Mouse (Mus musculus) 3T3-L1 (cell line): ENCODE measurements around the gene Nedd8.

Experiments used
- DNase-seq: peaks from one replicate; pipeline ENCODE4 v3.0.0-alpha.2; 2015; ENCODE audit warnings: low read depth, low spot score

Gene Nedd8

DNA sequence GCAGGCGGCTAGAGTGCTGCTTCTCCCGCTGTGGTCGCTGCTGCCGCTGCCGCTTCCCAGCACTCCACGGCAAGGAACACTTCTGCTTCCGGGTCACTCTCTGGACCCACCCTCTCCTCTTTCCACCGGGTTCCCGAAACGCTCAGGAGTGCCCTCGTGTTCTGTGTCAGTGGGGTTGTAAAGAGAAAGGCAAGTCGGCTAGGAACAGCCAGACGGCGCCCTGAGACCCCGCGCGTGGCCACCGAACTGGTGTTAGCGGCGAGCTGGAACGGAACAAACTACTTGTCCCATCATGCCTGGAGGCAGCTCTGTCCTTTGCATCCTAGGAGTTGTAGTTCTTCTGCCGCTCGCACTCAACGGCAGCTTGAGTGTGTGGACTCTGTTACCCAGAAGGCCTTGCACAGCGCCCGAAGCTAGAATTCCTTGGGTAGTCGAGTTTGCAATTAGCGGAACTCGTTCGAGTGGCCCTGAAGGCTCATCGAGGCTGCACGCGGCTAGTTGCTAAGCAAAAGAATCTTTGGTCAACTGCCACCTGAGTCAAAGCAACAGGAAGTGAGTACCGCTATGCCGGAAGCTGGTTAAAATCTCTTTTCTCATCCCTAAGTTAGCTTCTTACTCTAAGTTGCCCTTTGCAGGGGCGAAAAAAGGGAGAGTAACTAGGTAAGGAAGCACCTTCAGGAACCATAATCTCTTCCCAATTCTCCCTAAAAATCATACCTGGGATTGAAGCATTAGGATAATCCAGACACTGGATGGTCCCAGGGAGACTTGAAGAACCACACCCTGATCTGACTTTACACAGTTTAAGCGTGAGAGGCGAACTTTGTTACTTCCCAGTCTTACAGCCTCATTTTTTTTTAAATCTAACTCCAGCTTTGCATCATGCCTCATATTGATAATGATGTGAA lies at the start of gene Nedd8, which contains the start of gene Gmpr2:
Nedd8 (minus strand) TSS at position 292 of the 908 bp plus-strand sequence.
Gmpr2 (plus strand) TSS at position 109 of the 908 bp plus-strand sequence.
- peak; percentile 97 for DNase-seq

DNA sequence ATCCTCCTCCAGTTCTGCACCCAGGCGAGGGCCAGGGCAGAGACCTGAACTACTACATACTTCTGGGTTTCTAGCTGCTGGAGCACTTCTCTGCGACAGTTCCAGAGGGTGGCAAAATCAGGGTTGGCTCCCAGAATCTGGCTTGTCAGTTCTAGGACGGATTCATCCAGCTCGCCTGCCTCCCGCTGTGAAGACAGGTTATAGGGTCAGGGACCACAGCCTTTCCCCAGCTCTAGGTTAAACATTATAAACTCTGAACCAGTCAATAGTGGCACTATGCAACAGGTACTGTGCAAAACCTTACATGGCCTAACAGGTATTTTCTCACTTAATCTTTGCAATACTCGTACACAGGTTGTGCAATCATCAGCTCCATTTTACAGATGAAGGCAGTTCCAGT lies 49.2 kb upstream of the Nedd8 start:
- DNase-seq: no peak

DNA sequence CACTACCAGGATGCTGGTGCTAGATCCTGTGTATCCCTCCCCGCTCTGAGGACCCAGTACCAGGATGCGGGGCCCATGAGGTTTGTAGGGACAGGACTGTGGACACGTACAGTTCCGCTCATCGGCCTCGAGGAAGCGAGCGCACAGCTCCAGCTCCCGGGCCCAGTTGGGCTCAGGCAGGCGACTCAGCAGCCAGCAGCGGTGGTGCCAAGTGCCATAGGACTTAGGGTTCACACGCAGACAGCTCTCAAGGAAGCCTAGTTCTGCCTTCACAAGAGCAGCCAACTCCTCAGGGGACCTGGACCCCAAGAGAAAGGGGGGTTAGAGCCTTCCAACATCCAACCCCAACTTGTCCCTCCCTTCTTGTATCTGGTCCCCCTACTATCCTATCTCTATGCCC lies 48.7 kb upstream of the Nedd8 start:
- DNase-seq: no peak

- no peak for DNase-seq
Measured at GRCm38 (mm10) chr14:55719737-55720136, 47.8 kb upstream of the Nedd8 start.

DNA sequence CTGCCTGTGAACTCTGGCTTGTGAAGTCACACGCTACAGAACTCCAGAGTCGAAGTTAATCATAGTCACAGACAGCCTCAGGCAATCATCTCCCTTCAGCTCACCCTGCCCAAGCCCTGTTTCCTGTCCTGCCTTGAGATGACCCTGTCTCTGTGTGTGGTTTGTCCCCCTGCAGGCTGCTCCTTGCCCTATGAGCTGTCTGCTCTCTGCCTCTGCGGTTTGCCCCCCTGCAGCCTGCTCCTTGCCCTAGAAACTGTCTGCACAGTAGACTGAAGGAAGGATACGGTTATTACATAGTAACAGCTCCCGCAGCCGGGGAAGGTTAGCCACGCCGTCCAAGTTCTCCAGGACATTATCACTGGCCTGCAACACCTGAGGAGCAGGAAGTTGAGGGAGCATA lies 45.0 kb upstream of the Nedd8 start:
- no peak for DNase-seq

GRCm38 (mm10) chr14:55716271-55716670 lies 44.3 kb upstream of the Nedd8 start:
- DNase-seq: no peak

- DNase-seq: peak; percentile 33
Measured at GRCm38 (mm10) chr14:55714893-55715292, 43.0 kb upstream of the Nedd8 start.

- DNase-seq: no peak
Measured at GRCm38 (mm10) chr14:55713729-55714122, 41.8 kb upstream of the Nedd8 start, which contains the start of gene Tgm1. TSS of gene Tgm1 (minus strand) at chr14:55713926.

- DNase-seq: no peak
Measured at GRCm38 (mm10) chr14:55713007-55713728, 41.2 kb upstream of the Nedd8 start.

GRCm38 (mm10) chr14:55711786-55712185 lies 39.9 kb upstream of the Nedd8 start:
- DNase-seq: no peak

DNA sequence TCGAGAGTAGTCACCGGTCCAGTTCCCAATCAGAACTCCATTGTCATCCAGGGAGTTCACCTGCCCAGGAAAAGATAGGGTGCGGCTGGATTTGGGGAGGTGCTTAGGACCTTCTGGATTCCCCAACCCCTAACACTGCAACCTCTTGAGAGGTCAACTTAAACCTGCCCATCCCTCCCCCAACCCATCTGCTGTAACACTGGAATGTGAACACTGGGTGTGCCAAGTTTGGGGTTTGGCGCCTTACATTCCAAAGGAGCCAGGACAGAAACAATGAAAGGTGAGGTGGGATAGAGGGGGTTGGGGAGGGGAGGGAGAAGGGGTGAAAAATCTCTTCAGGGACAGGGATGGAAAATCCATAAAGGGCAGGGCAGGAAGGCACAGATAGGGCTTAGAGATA lies 37.6 kb upstream of the Nedd8 start:
- DNase-seq: no peak

DNA sequence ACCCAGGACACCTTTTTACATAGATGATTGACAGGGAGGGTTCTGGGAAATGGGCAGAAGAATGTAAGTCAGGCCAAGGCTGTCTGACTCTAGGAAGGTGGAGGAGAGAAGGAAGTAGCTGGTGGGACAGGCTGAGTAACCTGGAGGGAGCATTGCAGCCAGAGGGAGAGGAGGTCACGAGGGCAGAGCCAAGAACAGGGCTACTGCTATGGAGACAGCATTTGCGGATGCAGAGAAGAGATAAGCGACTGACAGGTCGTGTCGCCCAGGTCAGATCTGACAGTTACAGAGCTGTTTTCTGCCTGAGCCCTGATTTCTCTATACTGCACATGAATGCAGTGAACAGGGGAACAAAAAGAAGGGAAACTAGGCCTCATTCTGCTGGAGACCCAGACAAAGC lies 35.5 kb upstream of the Nedd8 start:
- DNase-seq: no peak

DNA sequence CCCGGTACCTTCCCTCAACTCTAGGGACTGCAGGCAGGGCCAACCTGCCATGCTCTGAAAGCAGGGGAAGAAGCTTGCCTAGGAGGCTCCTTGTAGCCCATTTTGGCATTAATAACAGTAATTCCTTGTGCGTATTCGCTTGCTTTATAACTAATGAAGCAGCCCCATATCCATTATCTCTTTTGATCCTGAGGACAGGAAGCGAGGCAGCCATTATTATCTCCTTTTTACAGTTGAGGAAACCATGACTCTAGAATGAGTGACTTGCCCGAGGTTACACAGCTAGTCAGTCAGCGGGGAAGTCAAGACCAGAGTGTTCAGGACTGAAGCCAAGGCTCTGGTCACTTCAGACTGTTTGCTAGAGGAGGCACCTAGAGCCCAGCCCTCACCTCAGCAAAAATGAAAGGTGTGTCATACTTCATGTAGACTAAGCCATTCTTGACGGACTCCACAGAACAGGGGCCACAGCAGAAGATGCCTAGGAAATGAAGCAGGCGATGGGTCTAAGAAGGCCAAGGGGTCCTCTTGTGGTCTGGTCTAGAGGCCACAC lies 34.2 kb upstream of the Nedd8 start:
- no peak for DNase-seq

DNA sequence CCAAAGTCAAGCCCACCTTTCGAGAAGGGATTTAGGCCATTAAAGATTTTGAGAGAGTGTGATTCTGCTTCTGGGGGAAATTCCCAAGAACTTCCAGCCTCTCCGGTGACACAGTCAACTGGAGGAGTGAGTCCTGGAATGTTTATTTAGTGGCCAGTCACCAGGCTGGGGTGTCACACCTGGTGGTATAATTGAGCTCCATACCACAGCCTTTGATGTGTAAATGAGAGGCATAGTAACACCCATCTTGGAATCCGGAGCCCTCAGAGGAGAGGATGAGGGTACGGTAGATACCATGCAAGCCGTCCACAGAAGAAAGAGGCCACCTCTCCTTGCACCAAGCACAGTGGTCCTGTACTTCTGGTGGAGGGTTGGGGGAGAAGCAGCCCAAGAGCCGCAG lies 30.8 kb upstream of the Nedd8 start:
- no peak for DNase-seq

- no peak for DNase-seq
Measured at GRCm38 (mm10) chr14:55701131-55701530, 29.2 kb upstream of the Nedd8 start.

GRCm38 (mm10) chr14:55697226-55697625 lies 25.3 kb upstream of the Nedd8 start:
- no peak for DNase-seq

- DNase-seq: no peak
Measured at GRCm38 (mm10) chr14:55689433-55689832, 17.5 kb upstream of the Nedd8 start.

- no peak for DNase-seq
Measured at GRCm38 (mm10) chr14:55682118-55682493, 10.2 kb upstream of the Nedd8 start.

DNA sequence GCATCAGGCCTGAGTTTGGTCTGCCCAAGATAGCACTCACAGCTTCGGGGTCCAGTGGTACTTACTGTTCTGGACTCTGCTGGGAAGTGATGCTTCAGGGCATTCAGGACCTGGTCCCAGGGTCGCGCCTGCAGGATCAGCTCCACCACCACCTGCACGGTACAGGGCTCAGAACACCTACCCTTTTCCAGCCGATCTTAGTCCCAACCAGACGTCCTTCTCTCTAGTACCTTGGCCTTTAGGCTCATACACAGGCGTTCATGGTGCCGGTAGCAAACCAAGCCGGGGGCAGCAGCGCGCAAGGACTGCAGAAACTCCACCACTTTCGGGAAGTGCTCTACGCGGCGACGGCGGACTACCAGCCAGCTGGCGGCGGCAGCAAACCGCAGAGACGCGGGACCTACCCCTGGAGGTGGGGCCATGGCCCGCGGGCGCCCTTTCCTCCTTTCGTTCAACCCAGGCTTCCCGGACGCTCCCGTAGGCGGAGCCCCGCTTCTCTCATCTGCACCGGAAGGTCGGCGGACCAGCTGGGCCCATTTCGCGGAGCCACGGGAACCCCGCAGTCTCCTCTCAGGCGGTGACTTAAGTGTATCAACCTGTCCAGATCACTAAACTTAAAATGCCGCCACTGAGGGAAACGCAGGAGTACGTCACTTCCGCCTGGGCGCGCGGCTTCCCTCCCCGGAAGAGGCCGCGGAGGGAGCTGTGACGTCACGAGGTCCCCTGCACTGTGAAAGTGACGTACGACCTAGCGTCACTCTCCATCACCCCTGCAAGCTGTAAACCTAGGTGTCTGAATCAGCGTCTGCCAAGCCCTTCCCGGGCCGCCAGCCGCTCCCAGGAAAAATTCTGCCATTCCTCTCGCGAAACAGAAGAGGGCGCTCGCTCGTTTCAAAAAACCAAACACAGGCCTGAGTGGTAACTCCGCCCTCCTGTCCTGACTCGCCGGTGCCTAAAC lies 9.5 kb upstream of the Nedd8 start, which contains the start of gene Tinf2:
Tinf2 (minus strand) TSS at position 661 of the 958 bp plus-strand sequence.
- DNase-seq: peak; percentile 92

DNA sequence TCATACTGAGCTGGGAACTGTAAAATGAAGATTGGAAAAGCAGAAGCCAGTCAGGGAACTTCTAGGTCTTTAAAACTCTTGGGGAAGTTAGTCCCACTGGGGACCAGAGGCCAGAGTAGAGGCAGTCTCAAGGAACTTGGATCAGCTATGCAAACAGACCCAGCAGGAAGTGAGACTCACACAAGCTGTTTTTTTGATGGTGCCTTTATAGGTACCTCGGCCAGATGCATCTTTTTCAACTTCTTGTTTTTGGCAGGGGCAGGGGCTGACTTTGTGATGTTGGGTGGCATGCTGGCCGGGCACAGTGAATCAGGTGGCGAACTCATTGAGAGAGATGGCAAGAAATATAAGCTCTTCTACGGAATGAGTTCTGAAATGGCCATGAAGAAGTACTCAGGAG lies 5.7 kb upstream of the Nedd8 start:
- no peak for DNase-seq

DNA sequence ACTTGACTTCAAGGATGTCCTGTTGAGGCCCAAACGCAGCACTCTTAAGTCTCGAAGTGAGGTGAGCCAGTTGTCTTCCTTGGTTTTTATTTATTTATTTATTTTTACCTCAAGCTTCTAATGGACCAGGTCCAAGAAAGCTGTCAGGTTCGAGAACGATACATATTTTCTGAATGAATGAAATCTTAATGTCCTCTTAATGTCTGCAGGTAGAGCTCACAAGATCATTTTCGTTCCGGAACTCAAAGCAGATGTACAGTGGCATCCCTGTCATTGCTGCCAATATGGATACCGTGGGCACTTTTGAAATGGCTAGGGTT lies 777 bp upstream of the Nedd8 start:
- no peak for DNase-seq
